Comparison of ENCODE assay signal across 1 mouse cellular context in the genomic region with DNA sequence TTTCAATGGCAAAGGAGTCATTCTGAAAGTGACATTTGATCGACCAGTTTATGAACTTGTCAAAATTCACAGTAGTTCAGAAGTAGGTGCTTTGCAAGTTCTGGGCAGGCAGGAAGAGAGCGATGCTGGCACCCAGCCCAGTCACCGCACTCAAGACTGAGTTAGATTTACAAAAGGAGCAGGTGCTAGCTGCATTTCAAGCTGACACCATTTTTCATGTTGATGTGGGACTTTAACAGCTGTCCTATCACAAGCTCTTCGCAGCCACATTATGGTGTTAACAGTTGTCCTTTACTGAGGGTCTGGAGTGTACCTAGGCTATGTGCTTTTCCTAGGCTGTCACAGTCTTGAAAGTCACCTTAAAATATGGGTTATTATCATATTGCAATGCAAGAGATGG.
TF ChIP-seq lines count a peak whose summit lies in the region.

No protein-coding gene starts in this region.

TF ChIP-seq in CH12.LX, 34 proteins besides CTCF, POLR2A, EP300 and RAD21 (continued from another document):
- TF ChIP-seq E2F4 (IDR thresholded peaks at IDR 0.05; ENCODE audit: insufficient replicate concordance, low read depth, low read length) (no peak), POLR2AphosphoS2 (IDR thresholded peaks at IDR 0.05; ENCODE audit: low read depth, low read length) (no peak), MAZ (IDR thresholded peaks at IDR 0.05; ENCODE audit: low read depth, low read length) (no peak), HCFC1 (IDR thresholded peaks at IDR 0.05; ENCODE audit: low read depth, low read length) (no peak), MXI1 (IDR thresholded peaks at IDR 0.05; ENCODE audit: low read depth, low read length) (no peak), CHD1 (IDR thresholded peaks at IDR 0.05; ENCODE audit: low read depth, low read length) (no peak), UBTF (IDR thresholded peaks at IDR 0.05; ENCODE audit: low read depth, low read length) (no peak), TCF12 (IDR thresholded peaks at IDR 0.05; ENCODE audit: low read depth, low read length) (no peak), MAX (IDR thresholded peaks at IDR 0.05; ENCODE audit: low read length) (no peak)
TF ChIP-seq in CH12.LX: peak in this region for 0.
